8 mouse cellular contexts compared by ENCODE assay signal in the genomic region with DNA sequence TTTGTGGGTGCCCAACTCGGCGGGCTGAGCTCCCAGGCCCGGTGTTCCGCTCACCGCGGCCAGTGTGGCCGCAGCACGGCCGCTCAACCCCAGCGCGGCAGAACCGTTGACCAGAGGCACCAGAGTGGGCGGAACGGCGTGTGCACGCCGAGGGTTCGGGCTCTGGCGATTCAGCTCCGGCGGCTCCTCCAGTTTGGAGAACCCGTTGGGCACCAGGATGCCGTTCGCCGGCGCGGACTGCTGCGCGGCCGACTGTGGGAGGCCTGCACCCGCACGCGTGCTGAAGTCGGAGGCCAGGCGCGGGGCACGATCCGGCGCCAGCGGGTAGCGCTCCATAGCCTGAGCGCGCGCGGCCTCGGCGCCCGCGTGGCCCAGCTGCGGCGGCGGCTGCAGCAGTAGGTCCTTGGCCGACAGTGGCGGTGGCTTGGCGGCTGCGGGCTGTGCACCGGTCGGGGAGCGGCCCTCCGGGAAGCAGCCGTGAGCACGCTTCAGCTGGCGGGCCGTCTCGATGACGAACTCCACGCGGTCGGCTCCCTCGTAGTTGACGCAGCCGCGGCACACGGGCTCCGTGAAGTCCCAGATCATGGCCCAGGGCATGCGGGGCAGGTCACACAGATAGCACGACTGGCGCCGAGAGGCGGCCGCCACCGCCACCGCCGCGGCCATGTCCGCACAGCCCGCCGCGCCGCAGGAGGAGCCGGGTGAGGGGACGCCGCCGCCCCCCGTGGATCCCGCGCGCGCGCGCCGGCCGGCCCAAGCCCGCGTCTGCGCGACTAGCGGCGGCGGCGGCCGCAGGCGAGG. TPM values are rescaled to one million over a fixed set of nuclear protein-coding genes. Genes with fewer than 3 reads are reported as not detected.
DNase-seq lines count a peak whose midpoint lies in the region; ATAC-seq lines count a peak whose summit lies in the region.

No protein-coding gene starts in this region.

- peak overlapping the region; percentile 81 for H3K4me2 ChIP-seq in lung, embryonic 15.5 days
- peak overlapping the region; percentile 100 for H3K4me2 ChIP-seq in forebrain, embryonic 13.5 days
- H3K4me2 ChIP-seq in liver, embryonic 16.5 days (ENCODE audit: low read depth, low read length): peak overlapping the region; percentile 88

- DNase-seq in lung, postnatal 25 days (ENCODE audit: low spot score): no peak
- DNase-seq in brain, adult 2 months (ENCODE audit: low read depth, low spot score): peak; percentile 56
- peak; percentile 69 for DNase-seq in induced T-regulatory cell, adult 2 months (ENCODE audit: low read depth)
- DNase-seq in right cerebral cortex, postnatal 4 days: peak; percentile 58

- peaks cover 5% of the 10 kb centered on the region; the same call in 1 of the 2 replicates for H3K36me3 ChIP-seq in lung, embryonic 15.5 days
- H3K36me3 ChIP-seq in forebrain, embryonic 13.5 days (ENCODE audit: poor library complexity, severe bottlenecking): peaks cover 11% of the 10 kb centered on the region
- H3K36me3 ChIP-seq in liver, embryonic 16.5 days (ENCODE audit: control insufficient read depth, insufficient read depth): peaks cover 6% of the 10 kb centered on the region

- peak overlapping the region; percentile 89 for H3K9ac ChIP-seq in lung, embryonic 15.5 days
- peak overlapping the region; percentile 100 for H3K9ac ChIP-seq in forebrain, embryonic 13.5 days
- peak overlapping the region; percentile 97 for H3K9ac ChIP-seq in liver, embryonic 16.5 days (ENCODE audit: low read depth, low read length)

- ATAC-seq in lung, embryonic 15.5 days (ENCODE audit: borderline replicate concordance, extremely low read depth, low FRiP score, low TSS enrichment): no peak
- ATAC-seq in forebrain, embryonic 13.5 days: no peak
- ATAC-seq in liver, embryonic 16.5 days (ENCODE audit: low read depth): no peak
- ATAC-seq in inflammation-experienced regulatory T-cells, adult 6 months: no peak

- no peaks in the 10 kb centered on the region for H3K9me3 ChIP-seq in lung, embryonic 15.5 days
- no peaks in the 10 kb centered on the region for H3K9me3 ChIP-seq in forebrain, embryonic 13.5 days (replicated peaks)
- no peaks in the 10 kb centered on the region for H3K9me3 ChIP-seq in liver, embryonic 16.5 days (replicated peaks; ENCODE audit: control insufficient read depth, low read length)

- H3K4me1 ChIP-seq in lung, embryonic 15.5 days: peaks cover 40% of the 10 kb centered on the region
- peaks cover 65% of the 10 kb centered on the region for H3K4me1 ChIP-seq in forebrain, embryonic 13.5 days
- H3K4me1 ChIP-seq in liver, embryonic 16.5 days (ENCODE audit: control insufficient read depth, low read depth, low read length): peaks cover 48% of the 10 kb centered on the region

- 0% methylated on average over 74 of the region's 113 CpGs for WGBS in lung, embryonic 15.5 days
- WGBS in forebrain, embryonic 13.5 days: under 1% methylated on average over 82 of the region's 113 CpGs
- WGBS in liver, embryonic 16.5 days (ENCODE audit: insufficient replicate concordance): under 1% methylated on average over 92 of the region's 113 CpGs

- H3K27ac ChIP-seq in lung, embryonic 15.5 days: peak overlapping the region; percentile 100
- H3K27ac ChIP-seq in forebrain, embryonic 13.5 days: peak overlapping the region; percentile 97
- peak overlapping the region; percentile 96 for H3K27ac ChIP-seq in liver, embryonic 16.5 days (ENCODE audit: low read length)

- peak overlapping the region; percentile 87 for H3K4me3 ChIP-seq in lung, embryonic 15.5 days
- peak overlapping the region; percentile 73 for H3K4me3 ChIP-seq in forebrain, embryonic 13.5 days
- H3K4me3 ChIP-seq in liver, embryonic 16.5 days (ENCODE audit: low read depth, low read length): peak overlapping the region; percentile 94

- no peaks in the 10 kb centered on the region for H3K27me3 ChIP-seq in lung, embryonic 15.5 days
- no peaks in the 10 kb centered on the region for H3K27me3 ChIP-seq in forebrain, embryonic 13.5 days
- no peaks in the 10 kb centered on the region for H3K27me3 ChIP-seq in liver, embryonic 16.5 days (ENCODE audit: control insufficient read depth, insufficient read depth, low read depth, low read length)

RNA-seq across cellular contexts. Expression of a gene that starts 0.8 kb away (rescaled TPM):
- polyA plus RNA-seq in lung, embryonic 15.5 days (2015; fragmentation: Nextera tagmentation; extraction: Ambion mirVana): 12.6 TPM in 2 replicates
- polyA plus RNA-seq in forebrain, embryonic 13.5 days (2015; fragmentation: Nextera tagmentation; extraction: Ambion mirVana): 8.1 and 8.3 TPM in 2 replicates
- 3.3 TPM in 2 replicates for polyA plus RNA-seq in liver, embryonic 16.5 days (2015; fragmentation: Nextera tagmentation; extraction: Ambion mirVana)
- polyA plus RNA-seq in inflammation-experienced regulatory T-cells, adult 6 months (2017; shearing (Covaris generic)): 10 to 100 TPM; 16.7 to 25.3 (median 24.5) TPM
